Mouse (Mus musculus) C2C12 (cell line): ENCODE results near the gene Nup133. TPM values are rescaled to one million over a fixed set of nuclear protein-coding genes. Genes with fewer than 3 reads are reported as not detected.
"Not testable (repeated sequence)": the region's sequence is repeated elsewhere in the genome, so short reads cannot be mapped to it uniquely, and the experiment has no call there.

Source experiments
- H3K27me3 ChIP-seq: one replicate; pipeline ENCODE4 v1.6.1; 2011; ENCODE audit not compliant: control insufficient read depth, insufficient read depth, insufficient read length
- H3K36me3 ChIP-seq: one replicate; pipeline ENCODE4 v1.6.1; 2011; ENCODE audit not compliant: control insufficient read depth, insufficient read depth
- H3K4me3 ChIP-seq: one replicate; pipeline ENCODE4 v1.5.1; 2011; ENCODE audit warnings: mild to moderate bottlenecking, control low read depth; ENCODE audit not compliant: poor library complexity, insufficient read depth, severe bottlenecking
- H3K79me2 ChIP-seq: one replicate; pipeline ENCODE4 v1.6.1; 2011; ENCODE audit not compliant: control insufficient read depth, insufficient read depth
- H3K79me3 ChIP-seq: one replicate; pipeline ENCODE4 v1.6.1; 2011; ENCODE audit warnings: low read depth, control low read depth
- H3ac ChIP-seq: one replicate; pipeline ENCODE3; 2011; ENCODE audit warnings: low read depth; ENCODE audit not compliant: control insufficient read depth, insufficient read length
- CEBPB ChIP-seq: IDR thresholded peaks from one replicate; pipeline ENCODE4 v1.6.1; 2011; ENCODE audit warnings: low read depth, mild to moderate bottlenecking, control low read depth, moderate library complexity
- CTCF ChIP-seq: IDR thresholded peaks from one replicate; pipeline ENCODE4 v1.5.1; 2011; ENCODE audit not compliant: control insufficient read depth, insufficient read depth, insufficient read length
- FOSL1 ChIP-seq: IDR thresholded peaks from one replicate; pipeline ENCODE4 v1.8.0; 2011; ENCODE audit warnings: mild to moderate bottlenecking, low read length; ENCODE audit not compliant: poor library complexity, insufficient read depth, severe bottlenecking
- MAX ChIP-seq: IDR thresholded peaks from one replicate; pipeline ENCODE4 v1.6.1; 2011; ENCODE audit warnings: mild to moderate bottlenecking, control low read depth
- MYOD1 ChIP-seq: IDR thresholded peaks from one replicate; pipeline ENCODE4 v1.6.1; 2011; ENCODE audit warnings: low read depth; ENCODE audit not compliant: control insufficient read depth, insufficient read length
- MYOG ChIP-seq: IDR thresholded peaks from one replicate; pipeline ENCODE4 v1.6.1; 2011; ENCODE audit not compliant: control insufficient read depth, insufficient read length; ENCODE audit errors: extremely low read depth
- USF1 ChIP-seq: IDR thresholded peaks from one replicate; pipeline ENCODE4 v1.6.1; 2011; ENCODE audit warnings: low read depth, mild to moderate bottlenecking, control low read depth, moderate library complexity
- polyA plus RNA-seq: library from polyadenylated mRNA; unstranded; fragments of >200 nt; fragmentation: generic; extraction: Trizol; gene quantifications from one replicate; pipeline ENCODE4 v1.2.1, GENCODE M21; 2012; ENCODE audit warnings: missing spikeins

Gene Nup133
- polyA plus RNA-seq, 1 experiment = 19.7 TPM

- Histone ChIP-seq H3K36me3 (no peaks in the 10 kb centered on the region), H3ac (no peak overlapping the region), H3K79me3 (no peaks in the 10 kb centered on the region), H3K27me3 (no peaks in the 10 kb centered on the region), H3K4me3 (no peak overlapping the region), H3K79me2 (no peaks in the 10 kb centered on the region)
- no peak for TF ChIP-seq USF1
Measured at GRCm38 (mm10) chr8:123978166-123978838, 29.2 kb upstream of the Nup133 start.

GRCm38 (mm10) chr8:123977499-123977898 lies 28.4 kb upstream of the Nup133 start:
- Histone ChIP-seq H3ac (no peak overlapping the region), H3K4me3 (no peak overlapping the region), H3K79me2 (no peaks in the 10 kb centered on the region), H3K27me3 (no peaks in the 10 kb centered on the region), H3K79me3 (no peaks in the 10 kb centered on the region), H3K36me3 (no peaks in the 10 kb centered on the region)
- no peak for TF ChIP-seq USF1
- no peak for TF ChIP-seq CEBPB
- TF ChIP-seq MYOG = no peak
- TF ChIP-seq MYOD1 = no peak
- no peak for TF ChIP-seq CTCF
- no peak for TF ChIP-seq MAX
- no peak for TF ChIP-seq FOSL1

GRCm38 (mm10) chr8:123973495-123973894 lies 24.4 kb upstream of the Nup133 start:
- Histone ChIP-seq H3K4me3 (no peak overlapping the region), H3K79me3 (no peaks in the 10 kb centered on the region), H3K36me3 (no peaks in the 10 kb centered on the region), H3K79me2 (no peaks in the 10 kb centered on the region), H3K27me3 (no peaks in the 10 kb centered on the region), H3ac (no peak overlapping the region)
- no peak for TF ChIP-seq FOSL1

- Histone ChIP-seq H3ac (no peak overlapping the region), H3K36me3 (no peaks in the 10 kb centered on the region), H3K79me2 (no peaks in the 10 kb centered on the region), H3K4me3 (no peak overlapping the region), H3K79me3 (no peaks in the 10 kb centered on the region), H3K27me3 (no peaks in the 10 kb centered on the region)
- TF ChIP-seq MAX (no peak), MYOG (no peak), CEBPB (no peak), USF1 (no peak), MYOD1 (no peak), FOSL1 (no peak), CTCF (no peak)
Measured at GRCm38 (mm10) chr8:123966896-123967295, 17.8 kb upstream of the Nup133 start.

GRCm38 (mm10) chr8:123961371-123961770 lies 12.3 kb upstream of the Nup133 start:
- Histone ChIP-seq H3K4me3 (no peak overlapping the region), H3ac (no peak overlapping the region), H3K79me3 (no peaks in the 10 kb centered on the region), H3K79me2 (no peaks in the 10 kb centered on the region), H3K36me3 (no peaks in the 10 kb centered on the region), H3K27me3 (no peaks in the 10 kb centered on the region)
- TF ChIP-seq CTCF (no peak), CEBPB (no peak), USF1 (no peak)

GRCm38 (mm10) chr8:123960556-123960955 lies 11.5 kb upstream of the Nup133 start:
- not testable (repeated sequence) for H3K79me2 ChIP-seq, H3K79me3 ChIP-seq, H3K36me3 ChIP-seq, H3K4me3 ChIP-seq, H3K27me3 ChIP-seq, H3ac ChIP-seq

GRCm38 (mm10) chr8:123960056-123960455 lies 11.0 kb upstream of the Nup133 start:
- Histone ChIP-seq H3K27me3 (no peaks in the 10 kb centered on the region), H3K36me3 (no peaks in the 10 kb centered on the region), H3ac (no peak overlapping the region), H3K79me3 (no peaks in the 10 kb centered on the region), H3K4me3 (no peak overlapping the region), H3K79me2 (no peaks in the 10 kb centered on the region)
- no peak for TF ChIP-seq USF1
- no peak for TF ChIP-seq FOSL1
- TF ChIP-seq CEBPB = no peak
- no peak for TF ChIP-seq MYOG
- TF ChIP-seq CTCF = no peak
- no peak for TF ChIP-seq MAX
- no peak for TF ChIP-seq MYOD1
